Mouse (Mus musculus) heart, postnatal 0 days (tissue): ENCODE results near the gene Zbtb32. TPM values are rescaled to one million over a fixed set of nuclear protein-coding genes. Genes with fewer than 3 reads are reported as not detected.
A peak's percentile ranks its signal among the peaks of the same experiment; 100 is the strongest.

Experiments
- ATAC-seq: fragments of 200-750 bp; cut with Nextera tagmentation; 2 replicates; pipeline ENCODE4 v1.8.0; 2017; ENCODE audit warnings: low read depth, moderate number of reproducible peaks, moderate library complexity; ENCODE audit not compliant: insufficient read depth
- DNase-seq: peaks from one replicate; pipeline ENCODE4 v3.0.0-alpha.2; 2016; ENCODE audit warnings: low spot score
- H3K27ac ChIP-seq: fragments of 300-500 bp; sonication (generic); 2 replicates; pipeline ENCODE4 v1.5.1; 2014; ENCODE audit warnings: low read depth, mild to moderate bottlenecking
- H3K27me3 ChIP-seq: fragments of 300-500 bp; sonication (generic); 2 replicates; pipeline ENCODE4 v1.6.1; 2014; ENCODE audit warnings: low read length, mixed read lengths; ENCODE audit not compliant: control insufficient read depth, insufficient read depth
- H3K36me3 ChIP-seq: fragments of 300-500 bp; sonication (generic); replicated peaks from 2 replicates; pipeline ENCODE4 v1.6.1; 2014; ENCODE audit warnings: low read length, mixed read lengths; ENCODE audit not compliant: control insufficient read depth, insufficient read depth
- H3K4me1 ChIP-seq: fragments of 300-500 bp; sonication (generic); 2 replicates; pipeline ENCODE4 v1.6.1; 2014; ENCODE audit warnings: antibody characterized with exemption; ENCODE audit not compliant: control insufficient read depth, insufficient read depth
- H3K4me2 ChIP-seq: fragments of 300-500 bp; sonication (generic); 2 replicates; pipeline ENCODE4 v1.6.1; 2014; ENCODE audit warnings: low read depth, mild to moderate bottlenecking, low read length, moderate library complexity
- H3K4me3 ChIP-seq: fragments of 300-500 bp; sonication (generic); 2 replicates; pipeline ENCODE4 v1.5.1; 2014; ENCODE audit warnings: low read depth, low read length
- H3K9ac ChIP-seq: fragments of 300-500 bp; sonication (generic); replicated peaks from 2 replicates; pipeline ENCODE4 v1.6.1; 2014; ENCODE audit warnings: low read depth, low read length, mixed read lengths
- H3K9me3 ChIP-seq: fragments of 300-500 bp; sonication (generic); replicated peaks from 2 replicates; pipeline ENCODE4 v1.6.1; 2016; ENCODE audit warnings: low read length; ENCODE audit not compliant: control insufficient read depth
- CTCF ChIP-seq: IDR thresholded peaks from 2 replicates; pipeline ENCODE4 v1.5.1; 2016; ENCODE audit warnings: antibody characterized with exemption, control low read depth, low read depth
- EP300 ChIP-seq: IDR thresholded peaks from 2 replicates; pipeline ENCODE4 v1.6.1; 2016; ENCODE audit warnings: antibody characterized with exemption, low read depth
- WGBS: fragments of 180-500 bp; shearing (Covaris S2); extraction: QIAGEN DNeasy Blood & Tissue Kit; methylation state at CpG from one replicate; pipeline ENCODE4 v1.1.7; 2014; 5-methylcytosine and 5-hydroxymethylcytosine counted together
- polyA plus RNA-seq: library from polyadenylated mRNA; unstranded; fragments of >200 nt; fragmentation: Nextera tagmentation; extraction: Ambion mirVana; gene quantifications from 2 replicates; pipeline ENCODE4 v1.2.1, GENCODE M21; 2015
- total RNA-seq: library from RNA; depleted of rRNA; stranded (reverse); fragments of >200 nt; gene quantifications from 2 replicates; pipeline ENCODE4 v1.2.3, GENCODE M21; 2014; ENCODE audit warnings: low replicate concordance

Gene Zbtb32
- total and polyA plus RNA-seq, 2 experiments from 2014 or later, result 0.11 TPM; not detected in 1

GRCm38 (mm10) chr7:30553810-30554584, 44.7 kb downstream of the Zbtb32 start:
- Histone ChIP-seq H3K4me2 (peak overlapping the region; percentile 79), H3K27ac (peak overlapping the region; percentile 97), H3K4me3 (peak overlapping the region; percentile 80), H3K36me3 (peaks cover 29% of the 10 kb centered on the region), H3K27me3 (no peaks in the 10 kb centered on the region), H3K4me1 (peaks cover 16% of the 10 kb centered on the region), H3K9ac (peak overlapping the region; percentile 79), H3K9me3 (no peaks in the 10 kb centered on the region)
- DNase-seq (no peak), ATAC-seq (no peak)
- WGBS, result 79% methylated on average over 22 of the region's 22 CpGs
- TF ChIP-seq CTCF (no peak), EP300 (0 out of 2 replicates have a peak, but pooled peaks have one; percentile 27)

- Histone ChIP-seq H3K9me3 (no peaks in the 10 kb centered on the region), H3K27ac (peak overlapping the region; percentile 97), H3K4me2 (peak overlapping the region; percentile 79), H3K4me1 (peaks cover 7% of the 10 kb centered on the region), H3K27me3 (no peaks in the 10 kb centered on the region), H3K4me3 (peak overlapping the region; percentile 80), H3K36me3 (peaks cover 34% of the 10 kb centered on the region), H3K9ac (peak overlapping the region; percentile 79)
- TF ChIP-seq EP300, result no peak
- TF ChIP-seq CTCF, result no peak
- ATAC-seq, result peak; percentile 64
- DNase-seq, result peak; percentile 76
- WGBS, result 1% methylated on average over 23 of the region's 23 CpGs
Measured at GRCm38 (mm10) chr7:30553021-30553589, 45.6 kb downstream of the Zbtb32 start.

- no peak for TF ChIP-seq CTCF
- peak; percentile 46; the same call in 1 of the 2 replicates for TF ChIP-seq EP300
- H3K4me1 ChIP-seq, result 0 out of 2 replicates have a peak, but pooled peaks cover 5% of the 10 kb centered on the region
- no peaks in the 10 kb centered on the region for H3K9me3 ChIP-seq
- WGBS, result under 1% methylated on average over 44 of the region's 44 CpGs
- DNase-seq, result peak; percentile 99
- peak within 1 kb of the TSS; percentile 97 for H3K27ac ChIP-seq
- peak within 1 kb of the TSS; percentile 80 for H3K4me3 ChIP-seq
- H3K27me3 ChIP-seq, result no peaks in the 10 kb centered on the region
- peak within 1 kb of the TSS; percentile 79 for H3K4me2 ChIP-seq
- peak within 1 kb of the TSS; percentile 79 for H3K9ac ChIP-seq
- H3K36me3 ChIP-seq, result peaks cover 37% of the 10 kb centered on the region
- ATAC-seq, result peak; percentile 91
Measured at GRCm38 (mm10) chr7:30552102-30553020, 46.3 kb downstream of the Zbtb32 start, which contains the start of the genes Hspb6 and Proser3. Hspb6 (plus strand) TSS chr7:30552178. Proser3 (minus strand) TSS chr7:30552299.

- peak overlapping the region; percentile 80 for H3K4me3 ChIP-seq
- H3K27me3 ChIP-seq, result no peaks in the 10 kb centered on the region
- H3K9ac ChIP-seq, result peak overlapping the region; percentile 55
- peak; percentile 82 for DNase-seq
- H3K9me3 ChIP-seq, result no peaks in the 10 kb centered on the region
- H3K4me1 ChIP-seq, result 0 out of 2 replicates have a peak, but pooled peaks cover 5% of the 10 kb centered on the region
- H3K36me3 ChIP-seq, result peaks cover 32% of the 10 kb centered on the region
- under 1% methylated on average over 10 of the region's 10 CpGs for WGBS
- peak; percentile 53 for ATAC-seq
- H3K4me2 ChIP-seq, result peak overlapping the region; percentile 79
- H3K27ac ChIP-seq, result peak overlapping the region; percentile 97
- TF ChIP-seq EP300, result no peak
- TF ChIP-seq CTCF, result peak; percentile 49
Measured at GRCm38 (mm10) chr7:30551445-30552101, 47.1 kb downstream of the Zbtb32 start.

GRCm38 (mm10) chr7:30550603-30551002, 48.1 kb downstream of the Zbtb32 start:
- 93% methylated on average over 1 of the region's 1 CpGs for WGBS
- Histone ChIP-seq H3K9me3 (no peaks in the 10 kb centered on the region), H3K27me3 (no peaks in the 10 kb centered on the region), H3K36me3 (peaks cover 30% of the 10 kb centered on the region), H3K4me2 (no peak overlapping the region), H3K27ac (no peak overlapping the region), H3K4me1 (0 out of 2 replicates have a peak, but pooled peaks cover 5% of the 10 kb centered on the region), H3K4me3 (no peak overlapping the region), H3K9ac (no peak overlapping the region)
- ATAC-seq (no peak), DNase-seq (no peak)
- no peak for TF ChIP-seq CTCF
- no peak for TF ChIP-seq EP300
